Mouse (Mus musculus): ENCODE data around the gene Ephb2. TPM values are rescaled to one million over a fixed set of nuclear protein-coding genes. Genes with fewer than 3 reads are reported as not detected.

Gene Ephb2
- polyA plus RNA-seq, 1 experiment from 2014 or later, result 22.0 TPM

- H3K4me1 ChIP-seq, result peaks cover 53% of the 10 kb centered on the region
- WGBS, result 66% methylated on average over 11 of the region's 11 CpGs
- H3K9ac ChIP-seq, result no peak overlapping the region
- no peaks in the 10 kb centered on the region for H3K27me3 ChIP-seq (replicated peaks)
- no peak overlapping the region for H3K27ac ChIP-seq
- H3K9me3 ChIP-seq, result no peaks in the 10 kb centered on the region
- H3K4me2 ChIP-seq (replicated peaks), result no peak overlapping the region
- H3K36me3 ChIP-seq, result peaks cover 3% of the 10 kb centered on the region; the same call in 1 of the 2 replicates
- no peak for ATAC-seq (ENCODE audit: low FRiP score, low read depth)
- H3K4me3 ChIP-seq, result no peak overlapping the region
Measured at GRCm38 (mm10) chr4:136793320-136793719, 42.5 kb downstream of the Ephb2 start.

DNA sequence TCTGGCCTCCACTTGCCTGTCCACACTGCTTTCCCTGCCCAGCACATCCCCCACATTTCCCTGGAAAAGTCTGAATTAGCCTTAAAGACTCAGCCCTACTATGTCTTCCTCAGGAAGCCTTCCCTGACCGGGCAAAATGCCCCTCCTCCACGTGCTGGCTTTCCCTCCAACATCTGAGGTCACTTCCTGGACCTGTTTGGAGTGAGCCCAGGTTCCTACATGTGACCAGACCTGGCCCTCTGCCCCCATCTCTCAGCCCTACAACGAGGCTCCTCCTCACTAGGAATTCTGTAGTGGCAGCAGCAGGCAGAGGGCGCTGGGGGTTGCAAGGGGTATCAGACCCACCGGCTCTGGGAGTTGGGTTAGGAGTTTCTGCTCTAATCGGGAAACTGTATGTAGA is 46.0 kb downstream of the Ephb2 start:
- H3K9ac ChIP-seq, result no peak overlapping the region
- H3K4me3 ChIP-seq, result no peak overlapping the region
- H3K4me1 ChIP-seq, result peaks cover 68% of the 10 kb centered on the region
- H3K36me3 ChIP-seq, result no peaks in the 10 kb centered on the region
- no peak overlapping the region for H3K4me2 ChIP-seq (replicated peaks)
- ATAC-seq (ENCODE audit: low FRiP score, low read depth), result no peak
- H3K27ac ChIP-seq, result no peak overlapping the region
- H3K27me3 ChIP-seq (replicated peaks), result no peaks in the 10 kb centered on the region
- no peaks in the 10 kb centered on the region for H3K9me3 ChIP-seq
- 81% methylated on average over 6 of the region's 6 CpGs for WGBS

DNA sequence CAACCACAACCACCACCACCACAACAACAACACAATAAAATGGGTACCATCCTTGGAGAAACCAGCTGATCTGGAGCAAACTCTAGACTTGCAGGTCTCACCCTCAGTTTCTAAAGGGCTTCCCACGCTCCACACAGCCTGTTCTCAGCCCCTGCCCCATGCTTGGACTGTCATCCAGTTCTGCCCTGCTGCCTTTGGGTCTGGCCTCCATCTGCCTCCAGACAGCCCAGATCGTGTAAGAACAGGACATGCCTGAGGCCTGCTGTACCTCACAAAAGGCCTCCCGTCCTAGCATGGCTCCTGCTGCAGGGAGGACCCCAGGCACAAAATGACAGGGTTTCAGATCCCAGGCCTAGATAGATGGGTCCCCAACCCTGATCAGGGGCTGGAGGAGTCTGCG is 48.4 kb downstream of the Ephb2 start:
- peaks cover 75% of the 10 kb centered on the region for H3K4me1 ChIP-seq
- no peaks in the 10 kb centered on the region for H3K27me3 ChIP-seq (replicated peaks)
- no peaks in the 10 kb centered on the region for H3K36me3 ChIP-seq
- no peak overlapping the region for H3K27ac ChIP-seq
- H3K4me3 ChIP-seq, result no peak overlapping the region
- no peaks in the 10 kb centered on the region for H3K9me3 ChIP-seq
- ATAC-seq (ENCODE audit: low FRiP score, low read depth), result no peak
- WGBS, result 51% methylated on average over 4 of the region's 4 CpGs
- H3K9ac ChIP-seq, result no peak overlapping the region
- H3K4me2 ChIP-seq (replicated peaks), result 0 out of 2 replicates have a peak overlapping the region, but pooled peaks have one; percentile 9

- peak; percentile 39; the same call in 1 of the 2 replicates for ATAC-seq (ENCODE audit: low FRiP score, low read depth)
- peak overlapping the region; percentile 16; the same call in 1 of the 2 replicates for H3K4me2 ChIP-seq (replicated peaks)
- H3K4me3 ChIP-seq, result no peak overlapping the region
- H3K36me3 ChIP-seq, result peaks cover 5% of the 10 kb centered on the region
- peaks cover 75% of the 10 kb centered on the region for H3K4me1 ChIP-seq
- H3K9me3 ChIP-seq, result no peaks in the 10 kb centered on the region
- no peak overlapping the region for H3K9ac ChIP-seq
- no peaks in the 10 kb centered on the region for H3K27me3 ChIP-seq (replicated peaks)
- 28% methylated on average over 26 of the region's 26 CpGs for WGBS
- no peak overlapping the region for H3K27ac ChIP-seq
Measured at GRCm38 (mm10) chr4:136786453-136787276, 49.1 kb downstream of the Ephb2 start.

DNA sequence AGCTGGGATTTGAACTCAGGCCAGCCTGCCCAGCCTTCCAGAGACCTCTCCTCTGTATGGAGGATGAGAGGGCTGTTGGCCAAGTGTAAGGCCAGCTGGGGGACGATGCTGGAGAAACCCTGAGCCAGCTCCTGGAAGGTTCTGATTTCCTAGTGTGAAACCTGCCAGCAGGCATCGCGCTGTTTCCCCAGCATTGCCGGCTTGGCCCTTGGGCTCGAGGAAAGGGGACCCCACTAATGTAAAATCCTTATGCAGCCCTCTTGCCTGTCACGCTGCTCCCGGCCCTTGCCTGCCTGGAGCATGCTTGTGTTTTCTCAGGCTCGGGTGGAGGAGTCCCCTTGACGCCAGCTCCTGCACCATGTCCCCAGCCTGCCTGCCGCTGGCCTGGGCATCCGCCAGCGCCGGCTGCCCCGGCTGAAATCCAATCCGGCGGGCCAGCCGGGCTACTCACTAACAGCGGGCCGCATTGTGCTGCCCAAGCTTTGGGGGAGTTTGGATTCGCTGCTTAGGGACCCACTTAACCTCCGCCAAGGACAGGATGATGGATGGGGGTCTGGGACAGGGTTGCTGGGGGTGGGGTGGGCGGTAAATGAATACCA is 52.1 kb downstream of the Ephb2 start:
- peaks cover 81% of the 10 kb centered on the region for H3K4me1 ChIP-seq
- H3K9me3 ChIP-seq, result no peaks in the 10 kb centered on the region
- no peak overlapping the region for H3K4me3 ChIP-seq
- H3K4me2 ChIP-seq (replicated peaks), result peak overlapping the region; percentile 32
- peak overlapping the region; percentile 35; the same call in 1 of the 2 replicates for H3K9ac ChIP-seq
- ATAC-seq (ENCODE audit: low FRiP score, low read depth), result no peak
- no peaks in the 10 kb centered on the region for H3K27me3 ChIP-seq (replicated peaks)
- peak overlapping the region; percentile 42; the same call in 1 of the 2 replicates for H3K27ac ChIP-seq
- 15% methylated on average over 22 of the region's 22 CpGs for WGBS
- H3K36me3 ChIP-seq, result peaks cover 10% of the 10 kb centered on the region

- WGBS, result 94% methylated on average over 1 of the region's 1 CpGs
- Histone ChIP-seq H3K27me3 (replicated peaks) (no peaks in the 10 kb centered on the region), H3K4me2 (replicated peaks) (no peak overlapping the region), H3K27ac (no peak overlapping the region), H3K4me3 (no peak overlapping the region), H3K9me3 (no peaks in the 10 kb centered on the region), H3K9ac (no peak overlapping the region), H3K36me3 (peaks cover 10% of the 10 kb centered on the region), H3K4me1 (peaks cover 84% of the 10 kb centered on the region)
- ATAC-seq (ENCODE audit: low FRiP score, low read depth), result no peak
Measured at GRCm38 (mm10) chr4:136782579-136782925, 53.2 kb downstream of the Ephb2 start.

DNA sequence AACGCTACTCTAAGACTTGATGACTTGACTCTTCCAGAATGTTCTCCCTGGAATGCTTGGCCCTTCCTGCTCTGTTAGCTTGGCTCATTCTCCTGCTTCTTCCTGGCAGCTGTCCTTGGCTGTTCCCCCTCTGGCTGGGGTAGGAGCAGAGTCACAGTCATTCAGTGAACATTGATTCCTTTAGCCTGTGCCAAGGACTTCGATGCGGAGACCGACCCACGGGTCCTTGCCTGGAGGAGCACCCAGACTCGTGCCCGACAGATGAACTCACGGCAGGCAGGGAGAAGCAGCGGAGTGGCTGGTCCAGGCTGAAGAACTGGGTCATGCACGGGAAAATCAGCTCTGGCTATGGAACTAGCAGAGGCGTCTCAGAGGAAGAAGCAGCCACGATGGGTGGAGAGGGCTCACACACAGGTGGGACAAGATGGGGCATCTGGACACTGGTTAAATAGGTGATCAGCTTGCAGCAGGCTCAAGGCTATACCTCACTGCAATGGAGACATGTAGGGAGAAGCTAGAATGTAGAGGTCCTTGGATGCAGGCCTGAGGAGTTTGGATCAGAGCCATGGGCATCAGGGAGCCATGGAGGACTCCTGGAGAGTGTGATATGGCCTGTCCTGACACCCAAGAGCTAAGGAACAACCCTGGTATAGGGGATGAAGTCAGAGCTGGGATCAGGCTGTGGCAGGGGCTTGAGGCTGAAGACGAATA is 53.8 kb downstream of the Ephb2 start:
- 90% methylated on average over 13 of the region's 13 CpGs for WGBS
- Histone ChIP-seq H3K27me3 (replicated peaks) (no peaks in the 10 kb centered on the region), H3K4me3 (no peak overlapping the region), H3K27ac (no peak overlapping the region), H3K4me1 (peaks cover 84% of the 10 kb centered on the region), H3K9ac (no peak overlapping the region), H3K9me3 (no peaks in the 10 kb centered on the region), H3K4me2 (replicated peaks) (no peak overlapping the region), H3K36me3 (peaks cover 10% of the 10 kb centered on the region)
- ATAC-seq (ENCODE audit: low FRiP score, low read depth), result no peak

- H3K4me1 ChIP-seq, result peaks cover 83% of the 10 kb centered on the region
- no peak overlapping the region for H3K9ac ChIP-seq
Measured at GRCm38 (mm10) chr4:136780201-136780895, 55.4 kb downstream of the Ephb2 start.

DNA sequence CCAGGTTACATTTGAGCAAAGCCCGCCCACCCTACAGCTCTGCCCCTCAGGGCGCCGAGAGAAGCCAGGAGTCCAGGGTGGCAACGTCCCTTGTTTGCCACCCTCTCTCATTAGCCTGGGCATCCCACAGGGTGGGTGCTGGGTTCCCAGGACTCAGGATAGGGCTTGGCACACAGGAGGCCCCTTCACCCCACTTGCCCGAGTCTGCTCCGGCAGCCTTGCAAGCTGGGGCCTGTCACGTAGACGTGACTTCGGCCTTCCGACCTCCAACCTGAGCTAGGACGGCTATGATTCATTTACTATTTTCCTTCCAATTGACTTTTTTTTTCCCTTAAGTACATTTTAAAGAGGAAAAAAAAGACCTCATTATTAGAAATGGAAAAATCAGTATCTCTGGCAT is 56.6 kb downstream of the Ephb2 start:
- no peaks in the 10 kb centered on the region for H3K9me3 ChIP-seq
- no peak for ATAC-seq (ENCODE audit: low FRiP score, low read depth)
- H3K36me3 ChIP-seq, result peaks cover 10% of the 10 kb centered on the region
- no peak overlapping the region for H3K4me2 ChIP-seq (replicated peaks)
- peaks cover 83% of the 10 kb centered on the region for H3K4me1 ChIP-seq
- WGBS, result 89% methylated on average over 11 of the region's 11 CpGs
- no peak overlapping the region for H3K9ac ChIP-seq
- no peak overlapping the region for H3K27ac ChIP-seq
- H3K27me3 ChIP-seq (replicated peaks), result no peaks in the 10 kb centered on the region
- no peak overlapping the region for H3K4me3 ChIP-seq

More at GRCm38 (mm10) chr4:136780201-136780895, 55.4 kb downstream of the Ephb2 start:
- no peaks in the 10 kb centered on the region for H3K27me3 ChIP-seq (replicated peaks)
- 77% methylated on average over 20 of the region's 20 CpGs for WGBS
- no peak overlapping the region for H3K4me2 ChIP-seq (replicated peaks)
- H3K9me3 ChIP-seq, result no peaks in the 10 kb centered on the region
- no peak overlapping the region for H3K27ac ChIP-seq
- peaks cover 10% of the 10 kb centered on the region for H3K36me3 ChIP-seq
- no peak for ATAC-seq (ENCODE audit: low FRiP score, low read depth)
- H3K4me3 ChIP-seq, result no peak overlapping the region

DNA sequence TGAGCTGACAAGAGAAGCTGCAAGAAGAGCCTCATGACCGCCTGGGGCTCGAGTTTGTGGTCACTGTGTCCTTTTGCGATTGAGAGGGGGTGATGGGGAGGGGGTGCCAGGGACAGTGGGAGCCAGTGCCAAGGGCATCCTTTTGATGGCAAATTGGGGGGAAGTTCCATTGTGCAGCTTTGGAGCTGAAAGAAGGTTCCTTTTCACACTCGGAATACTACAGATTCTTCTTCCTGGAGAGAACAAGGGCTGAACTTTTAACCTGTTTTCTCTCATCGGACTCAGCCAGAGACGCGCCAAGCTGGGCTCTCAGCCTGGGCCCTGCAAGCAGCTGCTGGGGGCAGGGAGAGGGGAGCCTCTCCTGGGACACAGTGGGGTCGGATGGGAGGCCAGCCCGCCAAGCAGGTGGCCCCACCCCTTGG is 59.3 kb downstream of the Ephb2 start:
- H3K4me3 ChIP-seq, result no peak overlapping the region
- 1% methylated on average over 9 of the region's 9 CpGs for whole genome bisulfite sequencing
- H3K9me3 ChIP-seq, result no peaks in the 10 kb centered on the region
- peak overlapping the region; percentile 1; the same call in 1 of the 2 replicates for H3K9ac ChIP-seq
- peaks cover 85% of the 10 kb centered on the region for H3K4me1 ChIP-seq
- H3K27ac ChIP-seq, result 0 out of 2 replicates have a peak overlapping the region, but pooled peaks have one; percentile 1
- H3K4me2 ChIP-seq (replicated peaks), result peak overlapping the region; percentile 6; the same call in 1 of the 2 replicates
- H3K27me3 ChIP-seq (replicated peaks), result no peaks in the 10 kb centered on the region
- H3K36me3 ChIP-seq, result peaks cover 7% of the 10 kb centered on the region
- no peak for ATAC-seq (ENCODE audit: low FRiP score, low read depth)

DNA sequence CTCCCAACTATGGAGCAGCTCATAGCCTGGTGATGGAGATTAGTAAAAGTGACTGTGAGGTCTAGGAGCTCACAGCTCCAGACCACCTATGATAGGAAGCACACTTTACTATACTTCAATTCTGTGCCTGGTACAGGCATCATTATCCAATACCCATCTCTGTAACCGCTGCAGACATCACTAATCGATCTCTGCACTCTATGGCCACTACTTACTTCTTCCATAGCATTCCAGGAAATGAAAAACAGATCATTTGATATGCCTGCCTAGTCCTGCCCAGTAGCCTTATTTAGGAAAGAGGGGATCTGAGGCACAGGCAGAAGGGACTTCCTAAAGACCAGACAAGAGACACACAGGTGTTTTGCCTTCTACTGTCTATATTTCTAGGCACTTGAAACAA is 59.9 kb downstream of the Ephb2 start:
- H3K4me3 ChIP-seq, result no peak overlapping the region
- no peaks in the 10 kb centered on the region for H3K27me3 ChIP-seq (replicated peaks)
- H3K27ac ChIP-seq, result peak overlapping the region; percentile 1; the same call in 1 of the 2 replicates
- no peak overlapping the region for H3K4me2 ChIP-seq (replicated peaks)
- ATAC-seq (ENCODE audit: low FRiP score, low read depth), result no peak
- H3K9ac ChIP-seq, result no peak overlapping the region
- no peaks in the 10 kb centered on the region for H3K9me3 ChIP-seq
- peaks cover 81% of the 10 kb centered on the region for H3K4me1 ChIP-seq
- H3K36me3 ChIP-seq, result peaks cover 13% of the 10 kb centered on the region
- 89% methylated on average over 2 of the region's 2 CpGs for WGBS
